Mouse (Mus musculus) testis, adult 2 months (tissue): ENCODE data around the gene Map2k5.

Source experiments
- CTCF ChIP-seq: fragments of 200-500 bp; IDR thresholded peaks from 2 replicates; pipeline ENCODE4 v1.5.1; 2012; ENCODE audit warnings: low read depth, mild to moderate bottlenecking, inconsistent platforms, low read length, moderate library complexity; ENCODE audit not compliant: control insufficient read depth, insufficient read depth, insufficient replicate concordance
- POLR2A ChIP-seq: fragments of 200-500 bp; IDR thresholded peaks from 2 replicates; pipeline ENCODE4 v1.6.1; 2012; ENCODE audit warnings: low read depth, mild to moderate bottlenecking, inconsistent platforms, low read length, moderate library complexity; ENCODE audit not compliant: control insufficient read depth

- TF ChIP-seq CTCF (no peak), POLR2A (no peak)
These were observed 237.5 kb downstream of the Map2k5 start for GRCm38 (mm10) chr9:63140211-63140610.
